Mouse (Mus musculus): ENCODE results near the gene Cdkl1. TPM values are rescaled to one million over a fixed set of nuclear protein-coding genes. Genes with fewer than 3 reads are reported as not detected.

The Cdkl1 gene
- polyA plus RNA-seq, 1 experiment from 2014 or later: 1.7 TPM

GRCm38 (mm10) chr12:69812986-69813385 lies 21.9 kb upstream of the Cdkl1 start:
- Histone ChIP-seq H3K4me3 (ENCODE audit: low read depth, low read length) (no peak overlapping the region), H3K4me2 (ENCODE audit: low read depth, low read length) (no peak overlapping the region), H3K27me3 (ENCODE audit: control insufficient read depth, insufficient read depth, low read depth, low read length) (no peaks in the 10 kb centered on the region), H3K4me1 (ENCODE audit: control insufficient read depth, low read depth, low read length) (no peaks in the 10 kb centered on the region; the same call in 1 of the 2 replicates), H3K9ac (ENCODE audit: low read depth, low read length) (no peak overlapping the region), H3K36me3 (ENCODE audit: control insufficient read depth, insufficient read depth) (peaks cover 63% of the 10 kb centered on the region), H3K9me3 (replicated peaks; ENCODE audit: control insufficient read depth, low read length) (no peaks in the 10 kb centered on the region), H3K27ac (ENCODE audit: low read length) (no peak overlapping the region)
- no peak for ATAC-seq (ENCODE audit: low read depth)
- whole genome bisulfite sequencing (ENCODE audit: insufficient replicate concordance): 78% methylated on average over 3 of the region's 3 CpGs

- no peaks in the 10 kb centered on the region for H3K27me3 ChIP-seq (ENCODE audit: control insufficient read depth, insufficient read depth, low read depth, low read length)
- H3K9ac ChIP-seq (ENCODE audit: low read depth, low read length): no peak overlapping the region
- no peaks in the 10 kb centered on the region; the same call in 1 of the 2 replicates for H3K4me1 ChIP-seq (ENCODE audit: control insufficient read depth, low read depth, low read length)
- ATAC-seq (ENCODE audit: low read depth): no peak
- H3K4me3 ChIP-seq (ENCODE audit: low read depth, low read length): no peak overlapping the region
- H3K27ac ChIP-seq (ENCODE audit: low read length): no peak overlapping the region
- H3K36me3 ChIP-seq (ENCODE audit: control insufficient read depth, insufficient read depth): peaks cover 63% of the 10 kb centered on the region
- H3K9me3 ChIP-seq (replicated peaks; ENCODE audit: control insufficient read depth, low read length): no peaks in the 10 kb centered on the region
- no peak overlapping the region for H3K4me2 ChIP-seq (ENCODE audit: low read depth, low read length)
- 62% methylated on average over 1 of the region's 1 CpGs for WGBS (ENCODE audit: insufficient replicate concordance)
Observed at GRCm38 (mm10) chr12:69811976-69812375, 20.9 kb upstream of the Cdkl1 start.

GRCm38 (mm10) chr12:69809439-69809838 lies 18.4 kb upstream of the Cdkl1 start:
- Histone ChIP-seq H3K4me1 (ENCODE audit: control insufficient read depth, low read depth, low read length) (no peaks in the 10 kb centered on the region; the same call in 1 of the 2 replicates), H3K4me2 (ENCODE audit: low read depth, low read length) (no peak overlapping the region), H3K4me3 (ENCODE audit: low read depth, low read length) (no peak overlapping the region), H3K36me3 (ENCODE audit: control insufficient read depth, insufficient read depth) (peaks cover 52% of the 10 kb centered on the region), H3K27me3 (ENCODE audit: control insufficient read depth, insufficient read depth, low read depth, low read length) (no peaks in the 10 kb centered on the region), H3K27ac (ENCODE audit: low read length) (no peak overlapping the region), H3K9me3 (replicated peaks; ENCODE audit: control insufficient read depth, low read length) (no peaks in the 10 kb centered on the region), H3K9ac (ENCODE audit: low read depth, low read length) (no peak overlapping the region)
- WGBS (ENCODE audit: insufficient replicate concordance): 86% methylated on average over 3 of the region's 3 CpGs
- no peak for ATAC-seq (ENCODE audit: low read depth)

DNA sequence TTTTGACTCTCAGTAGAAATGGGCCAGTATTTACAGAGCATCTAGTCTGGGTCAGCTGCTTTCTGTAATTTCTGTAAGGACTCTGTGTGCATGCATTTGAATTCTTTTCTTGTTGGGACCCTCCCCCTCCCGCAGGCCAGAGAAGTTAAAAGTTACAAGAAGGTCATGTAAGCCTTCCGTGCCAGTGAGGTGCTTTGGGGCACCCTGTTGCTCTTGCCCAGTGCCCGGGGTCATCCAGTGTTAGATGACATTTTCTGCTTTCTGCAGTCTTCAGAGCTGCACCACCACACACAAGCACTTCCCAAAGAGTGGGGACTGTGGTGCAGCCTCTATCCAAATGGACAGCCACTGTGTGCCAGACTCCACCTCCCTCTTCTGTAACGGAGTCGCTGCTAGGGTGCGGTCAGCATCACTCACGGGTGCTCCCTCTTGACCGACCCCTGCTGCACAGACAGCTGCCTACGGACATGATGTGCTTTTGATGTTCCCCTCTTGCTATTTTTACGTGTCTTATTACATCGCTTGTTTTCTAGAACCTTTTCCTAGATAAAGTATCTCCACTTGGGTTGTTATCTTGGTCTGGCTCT lies 16.4 kb upstream of the Cdkl1 start:
- Histone ChIP-seq H3K4me1 (ENCODE audit: control insufficient read depth, low read depth, low read length) (no peaks in the 10 kb centered on the region), H3K27me3 (ENCODE audit: control insufficient read depth, insufficient read depth, low read depth, low read length) (no peaks in the 10 kb centered on the region), H3K9me3 (replicated peaks; ENCODE audit: control insufficient read depth, low read length) (no peaks in the 10 kb centered on the region), H3K27ac (ENCODE audit: low read length) (no peak overlapping the region), H3K4me2 (ENCODE audit: low read depth, low read length) (no peak overlapping the region), H3K36me3 (ENCODE audit: control insufficient read depth, insufficient read depth) (peaks cover 48% of the 10 kb centered on the region), H3K9ac (ENCODE audit: low read depth, low read length) (no peak overlapping the region), H3K4me3 (ENCODE audit: low read depth, low read length) (no peak overlapping the region)
- WGBS (ENCODE audit: insufficient replicate concordance): 79% methylated on average over 11 of the region's 11 CpGs
- no peak for ATAC-seq (ENCODE audit: low read depth)

GRCm38 (mm10) chr12:69805148-69805547 lies 14.1 kb upstream of the Cdkl1 start:
- Histone ChIP-seq H3K27me3 (ENCODE audit: control insufficient read depth, insufficient read depth, low read depth, low read length) (no peaks in the 10 kb centered on the region), H3K27ac (ENCODE audit: low read length) (no peak overlapping the region), H3K4me2 (ENCODE audit: low read depth, low read length) (no peak overlapping the region), H3K4me3 (ENCODE audit: low read depth, low read length) (no peak overlapping the region), H3K4me1 (ENCODE audit: control insufficient read depth, low read depth, low read length) (no peaks in the 10 kb centered on the region), H3K36me3 (ENCODE audit: control insufficient read depth, insufficient read depth) (peaks cover 46% of the 10 kb centered on the region), H3K9me3 (replicated peaks; ENCODE audit: control insufficient read depth, low read length) (no peaks in the 10 kb centered on the region), H3K9ac (ENCODE audit: low read depth, low read length) (no peak overlapping the region)
- 84% methylated on average over 6 of the region's 6 CpGs for WGBS (ENCODE audit: insufficient replicate concordance)
- no peak for ATAC-seq (ENCODE audit: low read depth)

DNA sequence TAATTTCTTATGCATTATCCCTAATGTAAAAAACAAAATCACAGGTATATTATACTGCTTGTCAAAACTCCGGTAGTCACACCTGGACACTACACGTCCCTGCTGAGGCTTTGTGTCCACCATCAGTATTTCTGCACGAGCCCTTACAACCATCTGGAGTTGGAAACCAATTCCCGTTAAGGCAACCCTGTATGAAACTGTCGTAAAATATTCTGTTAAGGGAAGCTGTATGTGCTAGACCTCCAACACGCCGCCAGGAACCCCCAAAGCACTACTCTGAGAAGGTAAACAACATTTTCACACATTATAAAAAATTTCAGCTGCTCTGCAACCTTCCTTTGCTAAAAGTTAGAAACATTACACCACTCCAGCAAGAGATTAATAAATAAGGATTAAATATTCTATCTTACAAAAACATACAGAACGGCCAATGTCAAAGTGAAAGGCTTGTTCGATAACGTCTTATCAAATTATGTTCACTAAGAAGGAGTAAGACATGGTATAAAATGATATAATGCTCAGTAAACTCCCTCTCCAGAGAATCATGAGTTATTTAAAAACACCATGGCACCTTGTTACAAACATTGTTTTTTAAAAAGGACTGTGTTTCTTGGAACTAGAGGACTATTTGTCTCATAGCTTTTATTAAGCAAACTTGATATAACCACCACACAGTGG lies 13.5 kb upstream of the Cdkl1 start:
- WGBS (ENCODE audit: insufficient replicate concordance): 83% methylated on average over 10 of the region's 10 CpGs
- peak; percentile 35; the same call in 1 of the 2 replicates for ATAC-seq (ENCODE audit: low read depth)
- Histone ChIP-seq H3K27me3 (ENCODE audit: control insufficient read depth, insufficient read depth, low read depth, low read length) (no peaks in the 10 kb centered on the region), H3K4me2 (ENCODE audit: low read depth, low read length) (no peak overlapping the region), H3K27ac (ENCODE audit: low read length) (no peak overlapping the region), H3K4me3 (ENCODE audit: low read depth, low read length) (no peak overlapping the region), H3K9ac (ENCODE audit: low read depth, low read length) (no peak overlapping the region), H3K9me3 (replicated peaks; ENCODE audit: control insufficient read depth, low read length) (no peaks in the 10 kb centered on the region), H3K4me1 (ENCODE audit: control insufficient read depth, low read depth, low read length) (no peaks in the 10 kb centered on the region), H3K36me3 (ENCODE audit: control insufficient read depth, insufficient read depth) (peaks cover 45% of the 10 kb centered on the region)

DNA sequence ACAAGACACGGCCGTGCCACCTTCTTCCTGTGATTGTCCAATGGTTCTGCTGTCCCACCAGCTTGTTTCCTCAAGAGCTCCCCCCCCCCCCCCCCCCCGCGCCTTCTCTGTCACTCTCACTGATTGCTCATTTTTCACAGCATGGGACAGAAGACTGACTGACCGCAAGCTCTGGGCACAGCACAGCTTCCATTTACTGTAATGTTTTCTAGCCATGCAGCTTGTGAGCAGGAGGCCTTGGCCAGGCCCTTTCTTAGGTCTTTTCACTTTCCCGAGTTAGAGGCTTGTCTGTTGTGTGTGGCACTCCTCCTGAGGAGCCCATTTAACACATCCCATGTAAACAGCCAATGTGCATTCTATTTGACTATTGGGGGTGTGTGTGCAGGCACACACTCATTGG lies 12.1 kb upstream of the Cdkl1 start:
- Histone ChIP-seq H3K36me3 (ENCODE audit: control insufficient read depth, insufficient read depth) (peaks cover 38% of the 10 kb centered on the region), H3K9me3 (replicated peaks; ENCODE audit: control insufficient read depth, low read length) (no peaks in the 10 kb centered on the region), H3K4me1 (ENCODE audit: control insufficient read depth, low read depth, low read length) (no peaks in the 10 kb centered on the region), H3K4me3 (ENCODE audit: low read depth, low read length) (no peak overlapping the region), H3K9ac (ENCODE audit: low read depth, low read length) (no peak overlapping the region), H3K27ac (ENCODE audit: low read length) (no peak overlapping the region), H3K27me3 (ENCODE audit: control insufficient read depth, insufficient read depth, low read depth, low read length) (no peaks in the 10 kb centered on the region), H3K4me2 (ENCODE audit: low read depth, low read length) (no peak overlapping the region)
- WGBS (ENCODE audit: insufficient replicate concordance): 83% methylated on average over 4 of the region's 6 CpGs
- no peak for ATAC-seq (ENCODE audit: low read depth)

DNA sequence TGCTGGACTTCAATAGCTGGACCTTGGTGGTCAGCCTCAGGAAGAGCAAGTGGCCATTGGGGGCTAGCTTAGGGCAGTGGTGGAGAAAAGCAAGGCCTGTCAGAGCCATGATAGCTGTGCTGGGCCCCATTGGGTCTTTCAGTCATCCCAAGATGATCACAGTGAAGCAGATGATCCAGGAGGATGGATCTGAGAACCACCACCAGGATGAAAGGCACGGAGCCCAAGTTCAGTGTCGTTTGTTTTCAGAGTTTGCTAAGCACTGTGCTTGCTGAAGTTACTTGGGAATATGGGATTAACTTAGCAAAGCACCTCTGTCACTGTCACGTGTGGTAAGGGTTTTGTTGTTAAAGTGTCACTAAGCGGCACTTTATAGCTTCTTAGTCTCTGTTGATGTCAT lies 9.5 kb upstream of the Cdkl1 start:
- Histone ChIP-seq H3K4me3 (ENCODE audit: low read depth, low read length) (no peak overlapping the region), H3K4me1 (ENCODE audit: control insufficient read depth, low read depth, low read length) (no peaks in the 10 kb centered on the region), H3K27ac (ENCODE audit: low read length) (no peak overlapping the region), H3K27me3 (ENCODE audit: control insufficient read depth, insufficient read depth, low read depth, low read length) (no peaks in the 10 kb centered on the region), H3K4me2 (ENCODE audit: low read depth, low read length) (no peak overlapping the region), H3K9ac (ENCODE audit: low read depth, low read length) (no peak overlapping the region), H3K36me3 (ENCODE audit: control insufficient read depth, insufficient read depth) (peaks cover 18% of the 10 kb centered on the region), H3K9me3 (replicated peaks; ENCODE audit: control insufficient read depth, low read length) (no peaks in the 10 kb centered on the region)
- ATAC-seq (ENCODE audit: low read depth): no peak
- WGBS (ENCODE audit: insufficient replicate concordance): 88% methylated on average over 4 of the region's 4 CpGs

DNA sequence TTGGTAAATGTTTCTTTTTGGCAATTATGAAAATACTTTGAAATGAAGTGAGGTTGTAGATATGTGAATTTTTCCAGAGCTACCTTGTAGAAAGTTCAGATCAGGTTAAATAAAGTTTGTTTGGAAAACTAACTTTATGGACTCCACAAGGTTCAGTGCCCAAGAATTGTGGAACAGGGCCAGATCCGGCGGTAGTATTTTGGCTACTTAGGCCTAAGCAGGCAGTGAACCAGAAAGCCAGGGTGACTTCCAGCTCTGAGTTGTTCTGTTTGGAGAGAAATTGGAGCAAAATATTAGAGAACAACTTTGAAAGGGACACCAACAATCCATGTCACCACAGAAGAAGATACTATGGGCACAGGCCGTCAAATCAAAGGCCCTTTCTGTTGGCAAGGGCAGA lies 5.2 kb upstream of the Cdkl1 start:
- Histone ChIP-seq H3K27ac (ENCODE audit: low read length) (no peak overlapping the region), H3K4me1 (ENCODE audit: control insufficient read depth, low read depth, low read length) (peaks cover 2% of the 10 kb centered on the region), H3K9ac (ENCODE audit: low read depth, low read length) (no peak overlapping the region), H3K9me3 (replicated peaks; ENCODE audit: control insufficient read depth, low read length) (no peaks in the 10 kb centered on the region), H3K4me3 (ENCODE audit: low read depth, low read length) (no peak overlapping the region), H3K36me3 (ENCODE audit: control insufficient read depth, insufficient read depth) (no peaks in the 10 kb centered on the region), H3K4me2 (ENCODE audit: low read depth, low read length) (no peak overlapping the region), H3K27me3 (ENCODE audit: control insufficient read depth, insufficient read depth, low read depth, low read length) (peaks cover 7% of the 10 kb centered on the region; the same call in 1 of the 2 replicates)
- ATAC-seq (ENCODE audit: low read depth): no peak
- 89% methylated on average over 3 of the region's 3 CpGs for WGBS (ENCODE audit: insufficient replicate concordance)

All from liver, embryonic 16.5 days (tissue).